Mouse (Mus musculus) gastrocnemius, adult 18-20 months (tissue): ENCODE measurements around the gene Rac1. TPM values are rescaled to one million over a fixed set of nuclear protein-coding genes. Genes with fewer than 3 reads are reported as not detected.
"Not testable (repeated sequence)": the region's sequence is repeated elsewhere in the genome, so short reads cannot be mapped to it uniquely, and the experiment has no call there.

Experiments
- DNase-seq: peaks from one replicate; pipeline ENCODE4 v3.0.0; 2021; ENCODE audit warnings: low spot score
- long read RNA-seq, 2 experiments: library from polyadenylated mRNA; stranded (forward); transcript quantifications; one replicate each; pipeline ENCODE4 v2.0.0; 2021
- total RNA-seq, 2 experiments: library from RNA; stranded (reverse); gene quantifications; 2 replicates each; pipeline ENCODE4 v1.2.3; 2021

Rac1 gene
- 100 to 1,000 TPM; 225 to 239 TPM for total RNA-seq
- long read RNA-seq, experiment 1, full-length matches to known transcripts: 135 of 158 reads
- long read RNA-seq, experiment 1, partial matches to known transcripts: 6 of 158 reads
- long read RNA-seq, experiment 1, other reads (novel, unspliced or antisense): 17 of 158 reads
- long read RNA-seq, experiment 2, full-length matches to known transcripts: 133 of 160 reads
- long read RNA-seq, experiment 2, partial matches to known transcripts: 9 of 160 reads
- long read RNA-seq, experiment 2, other reads (novel, unspliced or antisense): 18 of 160 reads

- DNase-seq: peak; percentile 96
Measured at GRCm38 (mm10) chr5:143527486-143528307, at the start of gene Rac1. Gene Rac1 (minus strand): TSS chr5:143528036.

GRCm38 (mm10) chr5:143574261-143575178 is 46.7 kb upstream of the Rac1 start:
- peak; percentile 39 for DNase-seq

- no peak for DNase-seq
Measured at GRCm38 (mm10) chr5:143573067-143573466, 45.2 kb upstream of the Rac1 start.

- peak; percentile 86 for DNase-seq
Measured at GRCm38 (mm10) chr5:143572195-143572594, 44.4 kb upstream of the Rac1 start.

- DNase-seq: peak; percentile 87
Measured at GRCm38 (mm10) chr5:143567860-143568259, 40.0 kb upstream of the Rac1 start.

GRCm38 (mm10) chr5:143567258-143567670 is 39.4 kb upstream of the Rac1 start:
- DNase-seq: no peak

- not testable (repeated sequence) for DNase-seq
Measured at GRCm38 (mm10) chr5:143566804-143567203, 39.0 kb upstream of the Rac1 start.

- DNase-seq: peak; percentile 55
Measured at GRCm38 (mm10) chr5:143561544-143562185, 33.8 kb upstream of the Rac1 start.

GRCm38 (mm10) chr5:143561009-143561408 is 33.2 kb upstream of the Rac1 start:
- no peak for DNase-seq

GRCm38 (mm10) chr5:143558731-143559130 is 30.9 kb upstream of the Rac1 start:
- peak; percentile 70 for DNase-seq

GRCm38 (mm10) chr5:143555233-143555632 is 27.4 kb upstream of the Rac1 start:
- no peak for DNase-seq

- peak; percentile 74 for DNase-seq
Measured at GRCm38 (mm10) chr5:143552911-143553310, 25.1 kb upstream of the Rac1 start.

- not testable (repeated sequence) for DNase-seq
Measured at GRCm38 (mm10) chr5:143548922-143549321, 21.1 kb upstream of the Rac1 start.

GRCm38 (mm10) chr5:143548401-143548846 is 20.6 kb upstream of the Rac1 start:
- peak; percentile 96 for DNase-seq

GRCm38 (mm10) chr5:143547866-143548265 is 20.0 kb upstream of the Rac1 start:
- DNase-seq: no peak

- DNase-seq: peak; percentile 86
Measured at GRCm38 (mm10) chr5:143547384-143547783, 19.5 kb upstream of the Rac1 start.

GRCm38 (mm10) chr5:143539111-143539510 is 11.3 kb upstream of the Rac1 start:
- DNase-seq: no peak

- no peak for DNase-seq
Measured at GRCm38 (mm10) chr5:143537022-143537421, 9.2 kb upstream of the Rac1 start.

- DNase-seq: no peak
Measured at GRCm38 (mm10) chr5:143534922-143535321, 7.1 kb upstream of the Rac1 start.

GRCm38 (mm10) chr5:143530715-143531114 is 2.9 kb upstream of the Rac1 start:
- DNase-seq: no peak

- DNase-seq: no peak
Measured at GRCm38 (mm10) chr5:143528308-143528683, 460 bp upstream of the Rac1 start.
